Mouse (Mus musculus): ENCODE measurements around the gene Chrna4. TPM values are rescaled to one million over a fixed set of nuclear protein-coding genes. Genes with fewer than 3 reads are reported as not detected.

The Chrna4 gene
- total RNA-seq, 2 experiments from 2014 or later = 6.6 to 8.2 TPM

DNA sequence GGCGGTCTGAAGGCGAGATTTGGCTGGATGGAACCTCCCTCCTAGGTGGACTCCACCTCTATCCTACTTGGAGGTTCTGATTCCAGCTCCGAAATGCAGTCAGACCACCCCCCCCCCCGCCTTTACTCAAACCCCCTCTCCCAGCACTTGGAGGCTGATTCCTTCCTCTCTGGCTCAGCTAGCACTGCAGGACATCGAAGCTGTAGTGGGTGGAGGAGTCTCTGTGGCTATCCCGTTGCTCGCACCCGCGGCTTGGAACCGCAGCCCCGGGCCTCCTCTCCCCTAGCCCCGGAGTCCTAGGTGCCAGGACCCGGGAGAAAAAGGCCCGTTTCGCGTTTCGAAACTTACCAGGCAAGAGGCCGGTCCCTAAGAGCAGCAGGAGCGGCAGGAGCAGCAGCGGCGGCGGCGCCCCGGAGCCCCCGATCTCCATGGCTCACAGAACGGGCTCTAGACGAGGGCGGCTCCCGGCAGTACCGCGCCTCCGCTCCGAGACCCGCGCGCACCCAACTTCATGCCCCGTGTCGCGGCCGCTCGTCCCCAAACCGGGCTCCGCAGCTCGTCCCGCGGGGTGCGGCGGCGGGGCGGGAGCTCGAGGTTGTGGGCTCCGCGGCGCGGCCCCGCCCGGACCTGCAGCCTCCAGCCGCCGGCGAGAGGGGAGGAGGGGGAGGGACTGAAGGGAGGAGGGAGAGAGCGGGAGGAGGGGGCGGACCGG, 4.5 kb downstream of the Chrna4 start:
- DNase-seq = peak; percentile 55

DNA sequence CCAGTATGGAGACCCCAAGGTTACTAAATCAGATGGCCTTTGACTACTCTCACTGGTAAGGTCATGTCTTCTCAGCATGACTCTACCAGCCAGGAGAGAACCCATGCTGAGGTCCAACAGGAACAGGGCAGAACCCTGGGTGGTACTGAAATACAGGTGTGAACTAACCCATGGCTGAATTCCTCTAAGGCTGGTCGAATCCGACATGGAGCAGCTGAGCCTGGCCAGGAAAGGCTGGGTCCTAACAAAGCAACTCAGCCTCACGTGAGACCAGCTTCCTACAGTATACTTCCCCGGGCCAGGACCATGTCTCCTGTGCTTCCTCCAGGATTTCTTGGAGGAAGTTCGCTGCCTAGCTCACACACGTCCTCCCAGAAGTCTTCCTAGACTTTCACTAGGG, 6.8 kb downstream of the Chrna4 start:
- DNase-seq = no peak

DNA sequence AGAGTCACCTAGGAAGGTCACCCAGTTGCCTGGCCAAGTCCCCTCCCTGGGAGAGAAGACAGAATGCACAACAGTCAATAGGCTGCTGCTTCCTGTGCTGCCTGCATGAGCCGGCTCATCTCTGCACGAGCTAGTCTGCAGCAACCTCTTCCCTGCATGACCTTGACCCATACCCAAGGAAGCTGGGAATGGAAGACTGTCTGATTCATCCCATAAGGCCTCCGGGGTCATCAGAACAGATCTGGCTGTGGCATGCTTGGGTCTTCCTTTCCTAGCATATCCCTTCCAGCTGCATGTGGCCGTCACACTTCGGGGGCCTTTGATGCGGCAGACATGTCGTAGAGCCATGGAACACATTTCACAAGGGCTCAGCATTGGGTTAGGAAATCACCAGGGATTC, 8.2 kb downstream of the Chrna4 start:
- DNase-seq = peak; percentile 23

DNA sequence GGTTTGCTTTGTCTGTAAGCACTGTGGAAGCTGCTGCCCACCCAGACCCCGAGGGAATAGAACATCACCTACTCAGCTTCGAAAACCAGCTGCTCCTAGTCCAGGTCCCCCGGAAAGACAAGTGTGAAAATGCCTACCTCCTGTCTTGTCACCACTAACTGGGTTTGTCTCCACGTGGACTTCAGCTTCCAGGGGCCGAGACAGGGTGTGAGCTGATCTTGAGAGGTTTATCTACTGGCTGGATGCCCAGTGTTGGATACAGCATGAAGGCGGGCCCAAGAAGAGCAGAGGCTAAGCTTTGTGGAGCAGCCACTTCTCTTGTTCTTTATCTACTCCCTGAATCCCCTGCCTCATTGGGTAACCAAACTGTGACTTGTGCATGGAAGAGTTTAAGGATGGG, 10.0 kb downstream of the Chrna4 start:
- no peak for DNase-seq

DNA sequence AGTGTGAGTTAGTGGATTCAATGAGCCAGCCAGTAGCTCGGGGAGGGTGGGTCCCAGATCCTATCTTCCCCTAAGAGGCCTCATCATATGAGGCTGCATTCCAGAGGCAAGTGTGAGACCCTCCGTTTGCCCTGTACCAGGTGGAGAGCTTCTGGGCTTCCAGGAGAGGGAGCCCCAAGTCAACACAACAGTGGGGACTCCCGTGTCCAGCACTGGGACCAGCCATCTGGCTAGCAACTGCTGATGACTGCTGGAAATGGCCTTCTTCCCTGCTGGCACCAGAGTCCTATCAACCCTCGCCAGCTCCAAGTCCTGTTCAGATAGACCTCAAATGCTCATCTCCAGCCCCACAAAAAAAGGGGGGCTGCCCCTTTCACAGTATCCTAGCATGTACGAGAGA, 10.9 kb downstream of the Chrna4 start:
- peak; percentile 22 for DNase-seq

DNA sequence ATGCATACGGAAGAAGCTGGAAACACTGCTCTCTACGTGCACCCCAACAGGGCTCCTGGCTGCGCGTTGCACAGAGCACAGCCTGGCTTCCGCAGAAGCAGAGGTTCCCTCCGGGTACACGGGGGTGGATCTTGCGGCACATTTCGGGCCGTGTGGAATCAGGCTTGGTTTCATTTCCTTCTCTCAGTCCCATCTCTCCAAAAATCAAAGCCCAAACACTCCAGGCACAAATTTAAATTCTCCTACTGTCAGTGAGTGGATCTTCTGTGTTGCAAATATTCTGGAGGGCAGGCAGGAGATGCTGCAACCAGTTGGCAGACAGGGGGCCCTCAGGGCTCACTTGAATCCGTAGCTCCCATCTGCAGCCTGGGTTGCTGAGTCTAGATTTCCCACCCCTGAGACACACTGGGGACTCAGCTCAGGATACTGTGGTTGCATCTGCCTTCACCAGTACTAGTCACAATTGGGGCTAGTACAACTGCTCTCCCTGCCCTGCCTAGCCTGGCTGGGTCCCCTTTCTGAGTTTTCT, 11.9 kb downstream of the Chrna4 start:
- no peak for DNase-seq

DNA sequence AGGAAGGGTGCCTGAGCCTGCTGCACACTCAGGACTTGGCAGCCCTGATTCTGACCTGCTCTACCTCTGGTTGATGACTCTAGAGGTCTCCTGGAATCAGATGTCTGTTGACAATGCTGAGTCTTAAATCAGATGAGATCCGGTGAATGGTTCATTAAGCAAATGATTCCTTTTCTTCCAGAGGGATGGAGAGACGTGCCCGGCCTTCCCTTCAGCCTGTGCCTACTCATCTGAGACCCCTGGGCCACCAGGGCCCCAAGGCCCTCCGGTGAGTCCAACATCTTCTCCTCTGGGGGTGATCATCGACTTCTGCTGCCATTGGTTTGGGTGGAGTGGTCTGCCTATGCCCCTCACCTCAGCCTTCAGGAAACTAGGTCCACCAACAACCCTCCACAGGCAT, 35.0 kb downstream of the Chrna4 start:
- no peak for DNase-seq

DNA sequence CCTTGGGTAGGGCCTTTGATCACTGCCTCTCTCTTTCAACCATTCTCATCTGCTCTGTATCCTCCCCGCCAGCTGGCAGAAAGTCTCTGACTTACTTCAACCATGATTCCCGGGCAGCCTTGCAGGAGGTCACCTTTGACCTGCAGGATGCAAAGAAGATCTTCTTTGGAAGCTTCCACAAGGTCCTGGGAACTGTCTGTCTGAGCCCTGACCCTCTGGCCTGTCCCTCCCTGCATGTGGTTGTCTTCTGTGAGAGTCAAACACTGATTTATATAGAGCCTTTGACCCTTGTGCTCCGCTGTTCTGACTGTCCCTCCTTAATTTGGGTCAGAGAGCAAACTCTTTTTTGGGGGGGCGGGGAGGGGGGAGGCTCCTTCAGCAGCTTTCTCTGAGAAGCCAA, 36.3 kb downstream of the Chrna4 start:
- DNase-seq = no peak

DNA sequence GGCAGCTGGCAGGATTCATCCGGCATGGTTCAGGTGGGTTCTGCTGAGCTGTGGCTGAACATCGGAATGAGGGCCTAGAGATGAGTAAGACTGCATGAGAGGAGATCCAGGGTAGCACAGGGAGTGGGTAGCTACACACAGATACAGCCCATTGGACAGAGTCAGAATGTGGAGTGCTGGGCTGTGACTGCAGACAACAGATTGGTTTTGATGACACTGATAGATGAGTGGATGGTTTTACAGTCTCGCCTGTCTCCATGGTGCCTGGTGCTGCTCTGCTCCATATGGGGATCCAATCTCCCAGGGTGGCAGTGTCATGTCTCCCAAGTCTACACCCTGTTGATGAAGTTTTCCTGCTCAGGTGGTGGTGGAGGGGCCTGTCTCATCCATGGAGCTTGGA, 46.4 kb downstream of the Chrna4 start:
- no peak for DNase-seq

DNA sequence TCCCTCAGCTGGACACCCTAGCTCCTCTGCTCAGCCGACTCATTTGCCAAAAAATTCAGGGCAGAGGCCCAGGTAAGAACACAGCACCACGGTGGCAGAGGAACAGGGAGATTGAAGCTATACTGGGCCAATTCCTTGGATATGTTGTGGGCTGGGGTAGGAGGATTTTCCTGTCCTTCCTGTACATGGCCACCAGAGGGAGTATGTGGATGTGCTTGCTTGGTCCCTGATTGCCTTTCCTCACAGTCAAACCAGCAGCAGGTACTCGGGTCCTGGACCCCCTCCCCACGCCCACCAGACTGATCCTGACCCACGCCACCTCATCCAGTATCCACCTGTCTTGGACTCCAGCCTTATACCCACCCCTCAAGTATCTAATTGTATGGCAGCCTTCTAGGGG, 46.9 kb downstream of the Chrna4 start:
- peak; percentile 48 for DNase-seq

DNA sequence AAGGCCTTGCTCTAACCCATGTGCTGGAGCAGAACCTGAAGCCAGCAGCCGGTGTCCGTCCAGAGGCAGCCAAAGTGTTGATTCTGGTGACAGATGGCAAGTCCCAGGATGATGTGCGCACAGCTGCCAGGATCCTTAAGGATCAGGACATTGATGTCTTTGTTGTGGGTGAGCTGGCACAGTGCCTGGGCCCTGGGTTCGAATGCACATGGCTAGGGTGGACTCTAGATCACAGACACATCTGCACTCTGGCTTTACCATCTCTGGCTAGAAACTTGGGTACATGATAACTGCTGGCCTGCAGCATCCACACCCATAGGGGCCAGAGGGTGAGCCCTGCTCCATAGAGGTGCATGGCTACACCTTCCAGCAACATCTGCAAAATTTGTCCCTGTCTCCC, 47.9 kb downstream of the Chrna4 start:
- no peak for DNase-seq

DNA sequence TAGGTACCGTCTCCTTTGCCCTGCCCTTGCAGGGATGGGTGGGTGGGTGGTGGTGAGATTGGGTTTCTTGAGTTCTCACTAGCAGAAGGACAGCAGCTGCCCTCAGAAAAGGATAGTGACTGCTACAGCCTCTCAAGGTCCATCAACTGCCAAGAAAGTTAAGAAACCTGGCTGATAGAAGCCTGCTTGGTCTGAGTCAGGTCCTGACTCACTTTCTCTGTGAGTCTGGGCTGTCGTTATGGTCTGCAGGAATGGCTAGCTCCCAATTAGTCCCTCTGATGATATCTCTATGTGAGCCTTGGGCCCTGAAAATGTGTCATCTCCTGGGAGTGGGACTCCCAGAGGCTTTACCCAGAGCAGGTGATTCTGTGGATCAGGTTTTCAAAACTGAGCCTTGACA, 49.0 kb downstream of the Chrna4 start:
- no peak for DNase-seq

DNA sequence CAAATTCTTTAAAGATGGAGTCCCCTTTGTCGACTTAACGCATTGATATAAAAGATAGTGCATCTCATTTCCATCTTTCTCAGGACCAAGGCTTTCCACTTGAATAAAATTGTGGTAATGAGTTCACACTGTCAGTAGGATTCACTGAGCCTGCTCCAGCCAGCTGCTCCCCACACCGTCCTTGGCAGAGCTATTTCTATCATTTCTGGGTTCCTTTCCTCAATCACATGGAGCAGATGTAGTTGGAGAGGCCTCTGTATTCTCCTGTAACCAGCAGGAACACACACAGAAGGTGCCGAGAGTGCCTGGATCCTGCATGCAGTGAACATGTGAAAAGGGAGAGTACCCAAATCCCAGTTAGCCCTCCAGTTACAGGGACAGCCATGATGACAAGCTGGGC, 53.0 kb downstream of the Chrna4 start:
- no peak for DNase-seq

DNA sequence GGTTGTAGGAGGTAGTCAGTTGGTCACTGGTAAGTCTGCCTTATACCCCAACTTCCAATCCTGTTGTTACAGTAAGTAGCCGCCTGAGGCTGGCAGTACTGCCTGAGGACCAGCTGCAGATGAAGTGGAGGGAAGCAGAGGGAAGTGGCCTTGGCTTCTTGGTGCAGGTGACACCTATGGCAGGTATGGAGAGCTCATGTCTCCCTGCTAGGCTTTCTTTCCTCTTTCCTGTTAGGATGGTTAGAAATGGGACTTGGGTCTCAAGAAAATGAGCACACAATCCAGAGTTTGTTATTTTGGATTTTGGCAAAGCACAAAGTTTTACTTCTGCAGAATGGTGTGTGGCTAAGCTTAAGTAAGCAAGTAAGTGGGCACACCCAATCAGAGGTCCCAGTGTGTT, 54.4 kb downstream of the Chrna4 start:
- no peak for DNase-seq

DNA sequence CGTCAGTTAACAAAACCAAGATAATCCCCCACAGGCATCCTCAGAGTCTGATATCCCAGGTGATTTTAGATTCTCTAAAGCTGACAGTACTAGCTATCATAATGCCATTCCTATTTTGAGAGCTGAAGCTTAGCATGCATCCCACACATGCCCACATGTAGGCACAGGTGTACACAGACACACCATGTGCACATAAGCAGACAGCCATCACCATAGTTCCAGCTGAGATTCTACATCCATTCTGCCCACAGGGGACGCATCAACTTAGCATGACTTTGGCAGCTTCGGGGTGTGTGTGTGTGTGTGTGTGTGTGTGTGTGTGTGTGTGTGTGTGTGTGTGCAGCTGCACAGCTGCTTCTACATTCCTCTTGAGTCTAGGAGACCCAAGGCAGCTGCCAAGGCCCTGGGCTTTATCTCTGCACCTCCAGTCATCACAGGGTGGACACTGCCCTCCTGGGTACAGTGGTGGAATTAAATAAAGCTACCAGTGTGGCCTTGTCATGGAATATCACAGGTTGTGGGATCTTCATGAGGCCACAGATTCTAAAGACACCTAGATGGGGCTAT, 54.9 kb downstream of the Chrna4 start:
- no peak for DNase-seq

DNA sequence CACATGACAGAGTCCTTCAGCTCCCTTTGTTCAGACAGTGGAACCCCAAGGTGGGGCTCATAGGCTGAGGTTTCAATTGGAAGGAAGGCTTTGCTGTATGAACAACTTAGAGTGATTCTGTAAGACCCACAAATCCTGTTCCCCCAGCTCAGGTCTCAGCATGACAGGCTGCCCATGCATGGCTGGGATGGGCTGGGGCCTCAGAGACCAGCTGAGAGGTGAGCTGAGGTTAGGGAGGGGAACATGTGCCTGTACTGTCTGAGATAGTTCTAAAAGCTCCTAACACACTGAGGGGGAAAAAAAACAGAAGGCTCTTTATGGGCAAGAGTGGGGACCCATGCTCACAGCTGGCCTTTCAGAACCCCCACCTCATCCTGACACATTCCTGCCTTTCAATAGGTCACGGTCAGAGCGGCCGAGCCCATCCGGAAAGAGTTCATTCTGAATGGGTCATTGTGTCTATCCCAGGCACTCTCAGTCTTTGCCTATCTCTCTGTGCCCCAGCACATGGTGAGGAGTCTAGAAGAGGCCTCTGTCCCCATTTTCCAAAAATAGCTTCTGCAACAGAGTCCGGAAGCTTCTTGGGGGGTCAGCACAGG, 55.8 kb downstream of the Chrna4 start:
- DNase-seq = no peak

DNA sequence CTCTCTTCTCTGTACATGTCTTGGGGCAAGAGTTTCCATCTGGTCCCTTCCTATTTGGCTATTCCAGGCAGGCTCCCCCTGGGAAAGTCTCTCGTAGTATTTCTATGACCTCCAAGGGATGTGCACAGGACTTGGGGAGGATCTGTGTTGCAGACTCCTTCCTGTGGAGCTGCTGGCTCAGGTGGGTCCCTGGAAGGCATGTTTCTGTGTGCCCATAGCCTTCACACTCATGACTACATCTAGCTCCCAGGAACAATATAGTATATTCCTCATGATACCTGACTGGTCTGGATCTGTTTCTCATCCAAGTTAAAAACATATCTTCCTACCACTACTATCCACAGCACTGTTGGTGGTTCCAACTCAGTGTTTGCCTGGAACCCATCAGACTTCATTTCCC, 56.3 kb downstream of the Chrna4 start:
- DNase-seq = no peak

DNA sequence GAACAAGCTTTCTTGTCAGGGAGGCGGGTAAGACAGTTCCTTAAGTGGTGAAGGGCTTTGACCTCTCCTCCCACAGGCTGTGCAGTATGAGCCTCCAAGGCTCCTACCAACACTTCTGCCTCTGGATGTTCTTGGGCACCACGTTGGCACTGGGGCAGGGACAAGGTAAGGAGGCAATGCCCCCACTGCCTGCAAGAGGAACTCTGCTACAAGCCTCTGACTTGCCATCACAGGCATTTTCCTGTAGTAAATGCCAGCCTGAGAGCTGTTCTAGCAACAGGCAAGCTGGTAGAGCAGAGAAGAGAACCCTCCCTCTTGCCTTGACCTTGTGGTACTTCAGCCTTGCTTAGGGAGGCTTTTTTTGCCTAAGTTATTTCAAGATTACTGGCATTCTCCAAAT, 56.9 kb downstream of the Chrna4 start, which contains the start of gene Col20a1:
Gene Col20a1, plus strand, starts transcription at position 87 of the 400 bp plus-strand sequence.
- DNase-seq = no peak

DNA sequence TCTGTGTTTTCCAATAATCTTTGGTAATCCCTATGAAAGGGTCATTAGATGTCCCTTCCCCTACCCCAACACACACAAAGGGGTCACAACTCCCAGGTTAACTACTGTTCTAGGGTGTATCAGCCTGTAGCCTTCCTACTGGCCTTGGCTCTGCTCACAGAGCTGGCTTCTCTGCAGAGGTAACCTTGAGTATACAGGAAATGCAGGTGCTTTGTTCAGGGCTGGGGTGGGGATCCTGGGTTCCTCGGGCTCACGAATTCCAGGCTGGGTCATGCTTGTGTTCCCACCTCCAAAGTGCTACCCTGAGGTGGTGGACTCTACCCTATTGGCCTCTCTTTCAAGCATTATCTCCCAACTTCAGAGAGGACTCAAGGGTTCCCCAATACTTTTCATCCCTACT, 57.7 kb downstream of the Chrna4 start:
- DNase-seq = no peak

DNA sequence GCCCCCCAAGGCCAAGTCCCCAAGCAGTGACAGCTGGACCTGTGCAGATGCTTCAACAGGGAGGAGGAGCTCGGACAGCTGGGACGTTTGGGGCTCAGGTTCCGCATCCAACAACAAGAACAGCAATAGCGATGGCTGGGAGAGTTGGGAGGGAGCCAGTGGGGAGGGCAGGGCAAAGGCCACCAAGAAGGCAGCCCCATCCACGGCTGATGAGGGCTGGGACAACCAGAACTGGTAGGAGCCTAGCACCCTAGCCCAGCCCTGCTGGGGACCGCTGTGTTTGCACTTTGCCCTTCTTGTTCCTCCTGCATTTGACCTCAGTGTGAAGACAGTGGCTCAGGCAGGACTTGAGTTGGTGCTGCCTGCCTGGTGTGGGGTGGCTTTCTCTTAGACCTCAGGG, 62.2 kb downstream of the Chrna4 start:
- no peak for DNase-seq

Measured in adrenal gland, postnatal 10 days (tissue).